Comparison of ENCODE assay signal across 8 mouse cellular contexts in genomic region chr4:21678975-21679623, GRCm38 (mm10). TPM values are rescaled to one million over a fixed set of nuclear protein-coding genes. Genes with fewer than 3 reads are reported as not detected.
DNase-seq lines count a peak whose midpoint lies in the region; ATAC-seq and TF ChIP-seq lines count a peak whose summit lies in the region.

No protein-coding gene starts in this region.

- H3K4me3 ChIP-seq in kidney, adult 2 months (ENCODE audit: insufficient read depth, low read depth, low read length) = peak overlapping the region; percentile 8; the same call in 1 of the 2 replicates
- H3K4me3 ChIP-seq in forebrain, postnatal 0 days (ENCODE audit: low read depth, low read length) = peak overlapping the region; percentile 16; the same call in 1 of the 2 replicates
- peak overlapping the region; percentile 44 for H3K4me3 ChIP-seq in limb, embryonic 12.5 days (replicated peaks)
- peak overlapping the region; percentile 39 for H3K4me3 ChIP-seq in neural tube, embryonic 11.5 days (ENCODE audit: low read depth, low read length)

- H3K4me2 ChIP-seq in forebrain, postnatal 0 days (ENCODE audit: low read depth) = peak overlapping the region; percentile 23
- peak overlapping the region; percentile 60 for H3K4me2 ChIP-seq in limb, embryonic 12.5 days
- H3K4me2 ChIP-seq in neural tube, embryonic 11.5 days (ENCODE audit: low read depth) = peak overlapping the region; percentile 63

- no peak overlapping the region for H3K9ac ChIP-seq in forebrain, postnatal 0 days
- H3K9ac ChIP-seq in limb, embryonic 12.5 days (replicated peaks) = 0 out of 2 replicates have a peak overlapping the region, but pooled peaks have one; percentile 12
- peak overlapping the region; percentile 63 for H3K9ac ChIP-seq in neural tube, embryonic 11.5 days (ENCODE audit: low read length)

- no peaks in the 10 kb centered on the region for H3K4me1 ChIP-seq in kidney, adult 2 months (ENCODE audit: control insufficient read depth, insufficient read depth, low read length)
- no peaks in the 10 kb centered on the region for H3K4me1 ChIP-seq in forebrain, postnatal 0 days (ENCODE audit: insufficient read depth)
- H3K4me1 ChIP-seq in limb, embryonic 12.5 days (replicated peaks) = peaks cover 17% of the 10 kb centered on the region
- H3K4me1 ChIP-seq in neural tube, embryonic 11.5 days (ENCODE audit: control insufficient read depth, insufficient read depth, low read length) = peaks cover 10% of the 10 kb centered on the region

- peaks cover 9% of the 10 kb centered on the region for H3K27me3 ChIP-seq in kidney, adult 2 months (replicated peaks; ENCODE audit: control insufficient read depth, insufficient read depth, low read length)
- H3K27me3 ChIP-seq in forebrain, postnatal 0 days (ENCODE audit: insufficient read depth, low read length) = peaks cover 93% of the 10 kb centered on the region
- peaks cover 92% of the 10 kb centered on the region for H3K27me3 ChIP-seq in limb, embryonic 12.5 days
- H3K27me3 ChIP-seq in neural tube, embryonic 11.5 days (ENCODE audit: control insufficient read depth, insufficient read depth, low read length) = peaks cover 90% of the 10 kb centered on the region

- no peak for TF ChIP-seq CTCF in kidney, adult 2 months (conservative IDR thresholded peaks at IDR 0.05; ENCODE audit: insufficient read depth, insufficient read length, low read depth, low read length)
- TF ChIP-seq CTCF in forebrain, postnatal 0 days (IDR thresholded peaks at IDR 0.05; ENCODE audit: low read depth) = no peak

- no peaks in the 10 kb centered on the region for H3K36me3 ChIP-seq in kidney, adult 2 months (ENCODE audit: control insufficient read depth, insufficient read depth, low read length)
- H3K36me3 ChIP-seq in forebrain, postnatal 0 days (ENCODE audit: insufficient read depth) = no peaks in the 10 kb centered on the region
- H3K36me3 ChIP-seq in limb, embryonic 12.5 days = no peaks in the 10 kb centered on the region
- no peaks in the 10 kb centered on the region for H3K36me3 ChIP-seq in neural tube, embryonic 11.5 days (ENCODE audit: control insufficient read depth, insufficient read depth, low read length)

- WGBS in kidney, adult 2 months = 1% methylated on average over 76 of the region's 79 CpGs
- 4% methylated on average over 54 of the region's 79 CpGs for WGBS in forebrain, postnatal 0 days
- under 1% methylated on average over 51 of the region's 79 CpGs for WGBS in limb, embryonic 12.5 days
- under 1% methylated on average over 51 of the region's 79 CpGs for WGBS in neural tube, embryonic 11.5 days

- H3K9me3 ChIP-seq in forebrain, postnatal 0 days (ENCODE audit: low read length) = no peaks in the 10 kb centered on the region
- no peaks in the 10 kb centered on the region for H3K9me3 ChIP-seq in limb, embryonic 12.5 days
- no peaks in the 10 kb centered on the region for H3K9me3 ChIP-seq in neural tube, embryonic 11.5 days (ENCODE audit: control insufficient read depth, low read length)

- no peak for DNase-seq in kidney, adult 2 months
- DNase-seq in kidney, adult 9 months = no peak
- DNase-seq in adrenal gland, postnatal 25 days = peak; percentile 33
- DNase-seq in forebrain, postnatal 0 days = peak; percentile 9
- peak; percentile 84 for DNase-seq in neural tube, embryonic 11.5 days (ENCODE audit: low spot score)
- no peak for DNase-seq in cerebellum, adult 8-10 months

- ATAC-seq in forebrain, postnatal 0 days = peak; percentile 59; the same call in 1 of the 2 replicates
- ATAC-seq in limb, embryonic 12.5 days (ENCODE audit: insufficient number of reproducible peaks, insufficient read depth, low FRiP score, low TSS enrichment, low read depth) = peak; percentile 77; the same call in 1 of the 2 replicates
- peak; percentile 78 for ATAC-seq in neural tube, embryonic 11.5 days (ENCODE audit: insufficient read depth, low FRiP score, low TSS enrichment)
- ATAC-seq in monocyte, adult 5-6 weeks (replicated peaks; ENCODE audit: insufficient number of reproducible peaks, low FRiP score, low TSS enrichment, poor library complexity, severe bottlenecking) = no peak

- no peak overlapping the region for H3K27ac ChIP-seq in kidney, adult 2 months (ENCODE audit: insufficient read depth, low read depth, low read length)
- H3K27ac ChIP-seq in forebrain, postnatal 0 days (ENCODE audit: low read depth, low read length) = no peak overlapping the region
- H3K27ac ChIP-seq in limb, embryonic 12.5 days = no peak overlapping the region
- peak overlapping the region; percentile 47 for H3K27ac ChIP-seq in neural tube, embryonic 11.5 days (ENCODE audit: low read depth, low read length)

- no peak for TF ChIP-seq POLR2A in kidney, adult 2 months (IDR thresholded peaks at IDR 0.05; ENCODE audit: low read depth, low read length)

RNA-seq across cellular contexts. Expression of gene Prdm13, which starts 6.7 kb away (rescaled TPM):
- polyA plus RNA-seq in kidney, adult 2 months (2012; rRNA removed) = not detected in 2 replicates
- not detected in 2 replicates for total RNA-seq in adrenal gland, postnatal 25 days (2021)
- 0.38 and 1.5 TPM in 2 replicates for total RNA-seq in forebrain, postnatal 0 days (2014; rRNA removed)
- not detected in 2 replicates for polyA plus RNA-seq in forebrain, postnatal 0 days (2015; fragmentation: Nextera tagmentation; extraction: Ambion mirVana)
- not detected in 2 replicates for polyA plus RNA-seq in limb, embryonic 12.5 days (2016; fragmentation: Nextera tagmentation; extraction: Ambion mirVana)
- polyA plus RNA-seq in neural tube, embryonic 11.5 days (2014; fragmentation: Nextera tagmentation; extraction: Ambion mirVana) = 6.8 and 8.8 TPM in 2 replicates
- total RNA-seq in monocyte, adult 5-6 weeks (2017) = not detected in 3 replicates

RNA-seq across cellular contexts. Expression of gene Ccnc, which starts 48.4 kb away (rescaled TPM):
- polyA plus RNA-seq in kidney, adult 2 months (2012; rRNA removed) = 6.3 and 8.3 TPM in 2 replicates
- total RNA-seq in adrenal gland, postnatal 25 days (2021) = 19.8 and 23.9 TPM in 2 replicates
- total RNA-seq in forebrain, postnatal 0 days (2014; rRNA removed) = 40.8 and 47.5 TPM in 2 replicates
- polyA plus RNA-seq in forebrain, postnatal 0 days (2015; fragmentation: Nextera tagmentation; extraction: Ambion mirVana) = 44.2 and 56.0 TPM in 2 replicates
- polyA plus RNA-seq in limb, embryonic 12.5 days (2016; fragmentation: Nextera tagmentation; extraction: Ambion mirVana) = 43.5 and 45.8 TPM in 2 replicates
- polyA plus RNA-seq in neural tube, embryonic 11.5 days (2014; fragmentation: Nextera tagmentation; extraction: Ambion mirVana) = 68.5 and 79.5 TPM in 2 replicates
- total RNA-seq in monocyte, adult 5-6 weeks (2017) = 31.3 to 41.9 TPM (median 40.8 TPM) in 3 replicates

Comparison
In these comparisons a context has a peak if more than half of its experiments do, and no peak if none do; other contexts are left out.
1. DNase-seq: peak in adrenal gland, postnatal 25 days (single experiment), forebrain, postnatal 0 days (single experiment) and neural tube, embryonic 11.5 days (single experiment); none in kidney, adult 2 months (single experiment), kidney, adult 9 months (single experiment) and cerebellum, adult 8-10 months (single experiment).
2. Peak in every context shown above with its lines, with median percentiles within 50 percentile points of each other: H3K4me3 ChIP-seq and H3K4me2 ChIP-seq.